Mouse (Mus musculus) embryo, embryonic 10.5 days (tissue): ENCODE results near the gene Bora.
A peak's percentile ranks its signal among the peaks of the same experiment; 100 is the strongest.
"Not testable (repeated sequence)": the region's sequence is repeated elsewhere in the genome, so short reads cannot be mapped to it uniquely, and the experiment has no call there.

Experiments used
- DNase-seq: peaks from one replicate; pipeline ENCODE4 v3.0.0-alpha.2; 2015; ENCODE audit warnings: low spot score

Gene Bora

DNA sequence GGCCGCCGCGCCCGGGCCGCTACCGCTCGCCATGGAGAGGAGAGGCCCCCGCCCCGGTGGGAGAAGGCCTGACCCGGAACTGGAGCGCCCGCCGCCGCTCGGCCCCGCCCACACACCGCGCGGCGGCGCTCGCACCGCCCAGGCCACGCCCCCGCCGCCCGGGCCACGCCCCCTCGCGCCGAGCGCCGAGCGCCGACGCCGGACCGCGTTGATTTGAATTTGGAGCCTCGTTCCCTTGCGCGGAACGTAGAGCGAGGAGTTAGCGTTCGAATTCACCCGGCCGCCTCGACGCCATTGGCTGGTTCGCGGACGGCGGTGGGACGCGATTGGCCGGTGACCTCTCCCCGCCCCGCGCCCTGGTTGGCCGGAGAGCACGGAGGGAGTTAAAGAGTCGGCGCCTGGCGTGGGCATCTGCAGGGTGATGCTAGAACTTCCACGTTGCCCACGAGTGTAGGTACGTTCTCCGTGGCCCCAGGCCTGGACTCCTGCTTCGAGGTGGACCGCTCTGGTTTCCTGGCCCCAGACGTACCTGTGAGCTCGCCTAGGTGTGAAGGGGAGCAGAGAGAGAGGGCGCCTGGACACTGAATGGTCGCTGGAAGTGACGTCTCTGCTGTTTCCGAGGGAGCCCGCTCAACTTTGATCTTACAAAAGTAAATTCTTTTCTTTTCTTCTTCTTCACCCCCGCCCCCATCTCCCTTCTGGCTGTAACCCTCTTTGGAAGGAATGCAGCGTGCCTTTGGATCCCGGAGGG, at the start of gene Bora, which contains the start of gene Mzt1:
Bora (plus strand) TSS at position 192 of the 751 bp plus-strand sequence.
Mzt1 (minus strand) TSS at position 104 of the 751 bp plus-strand sequence.
- peak; percentile 96 for DNase-seq

DNA sequence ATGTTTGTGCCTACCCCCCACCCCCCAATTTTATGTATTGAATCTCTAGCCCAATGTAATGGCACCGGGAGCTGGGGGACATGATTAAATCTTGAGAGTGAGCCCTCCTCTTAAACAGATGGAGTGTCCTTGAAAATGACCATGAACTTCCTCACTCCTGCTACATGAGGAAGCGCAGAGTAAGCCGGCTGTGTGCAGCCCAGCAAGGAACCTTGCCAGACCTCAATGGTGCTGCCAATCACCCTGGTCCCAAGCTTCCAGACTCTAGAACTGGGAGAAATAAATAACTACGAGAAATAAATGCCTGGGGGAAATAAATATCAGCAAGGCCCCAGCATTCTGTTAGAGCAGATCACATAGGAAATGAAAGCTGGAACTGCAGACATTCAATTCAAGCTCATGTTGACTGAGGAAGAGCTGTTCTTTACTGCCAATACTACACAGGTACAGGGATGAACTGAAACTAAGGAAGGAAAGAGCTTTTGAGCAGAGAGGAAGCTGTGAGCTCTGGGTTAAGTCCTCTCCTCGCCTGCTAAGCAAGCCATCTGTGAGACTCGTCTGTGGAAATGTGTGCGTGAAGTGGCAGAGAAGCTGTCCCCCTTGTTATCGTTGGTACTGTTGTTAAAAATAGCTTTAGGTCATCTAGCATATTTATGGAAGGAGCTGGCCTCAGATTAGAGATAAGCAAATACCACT, 35.6 kb upstream of the Bora start:
- DNase-seq: no peak

DNA sequence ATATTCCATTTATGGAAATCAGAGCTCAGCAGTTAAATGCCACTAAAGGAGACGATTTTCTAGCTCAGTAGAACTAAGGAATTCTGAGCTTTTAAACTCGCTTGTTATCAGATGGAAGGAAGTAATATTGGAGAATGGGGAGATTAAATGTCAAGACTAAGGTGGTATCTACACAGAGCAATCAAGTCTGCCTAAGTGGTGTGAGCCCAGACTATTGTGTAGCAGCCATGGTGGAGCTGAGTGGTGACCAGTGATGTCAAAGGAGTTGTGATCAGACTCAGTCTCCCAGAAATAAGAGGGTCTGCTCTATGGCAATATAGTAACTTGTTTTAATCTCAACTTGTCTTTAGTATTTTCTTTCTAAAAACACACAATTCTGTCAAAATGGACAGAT, 35.1 kb upstream of the Bora start:
- DNase-seq: no peak

DNA sequence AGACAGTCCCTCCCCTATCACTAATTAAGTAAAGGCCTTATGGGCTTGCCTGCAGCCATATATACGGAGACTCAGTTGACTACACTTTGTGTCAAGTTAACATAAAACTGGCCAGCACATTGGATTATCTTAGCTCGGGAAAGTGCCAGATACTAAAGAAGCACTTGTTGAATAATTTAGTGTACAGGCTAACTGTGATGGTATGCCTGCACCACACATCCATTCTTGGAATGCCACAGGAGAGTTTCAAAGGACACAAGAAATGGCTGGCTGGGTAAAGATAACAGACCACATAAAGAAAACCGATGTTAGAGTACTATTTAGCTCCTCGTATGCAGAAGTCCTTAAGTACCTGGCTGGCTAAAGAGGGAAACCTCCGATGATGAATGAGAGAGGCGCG, 27.3 kb upstream of the Bora start:
- DNase-seq: no peak

DNA sequence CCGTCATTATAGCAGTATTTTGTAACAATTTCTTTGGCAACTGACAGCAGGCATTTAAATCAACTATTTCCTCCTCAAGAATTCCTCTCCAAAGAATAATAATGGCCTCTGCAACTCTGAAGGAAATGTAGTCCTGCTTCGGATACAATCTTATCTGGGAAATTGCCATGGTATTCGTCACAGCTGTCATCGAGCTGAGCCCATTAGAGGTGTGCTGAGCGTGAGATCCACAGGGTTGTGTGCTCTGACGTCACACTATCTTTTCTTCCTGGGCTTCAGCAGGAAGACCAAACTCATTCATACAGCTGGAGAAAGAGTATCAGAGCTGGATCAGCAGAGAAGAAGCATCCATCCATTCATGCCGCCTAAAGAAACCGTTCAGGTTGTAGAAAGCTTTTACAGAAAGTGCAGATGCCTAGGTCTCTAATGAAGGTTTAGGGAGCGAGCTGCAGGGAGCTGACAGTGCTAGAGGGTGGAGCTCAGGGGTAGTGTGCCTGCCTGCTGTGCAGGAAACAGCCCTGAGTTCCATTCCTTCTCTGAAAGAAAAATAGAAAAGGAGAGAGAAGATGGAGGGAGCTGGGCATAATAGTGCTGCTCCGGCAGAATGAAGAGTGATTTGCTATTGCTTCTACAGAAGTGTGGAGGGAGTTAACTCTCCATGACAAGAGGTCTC, 26.8 kb upstream of the Bora start:
- peak; percentile 26 for DNase-seq

DNA sequence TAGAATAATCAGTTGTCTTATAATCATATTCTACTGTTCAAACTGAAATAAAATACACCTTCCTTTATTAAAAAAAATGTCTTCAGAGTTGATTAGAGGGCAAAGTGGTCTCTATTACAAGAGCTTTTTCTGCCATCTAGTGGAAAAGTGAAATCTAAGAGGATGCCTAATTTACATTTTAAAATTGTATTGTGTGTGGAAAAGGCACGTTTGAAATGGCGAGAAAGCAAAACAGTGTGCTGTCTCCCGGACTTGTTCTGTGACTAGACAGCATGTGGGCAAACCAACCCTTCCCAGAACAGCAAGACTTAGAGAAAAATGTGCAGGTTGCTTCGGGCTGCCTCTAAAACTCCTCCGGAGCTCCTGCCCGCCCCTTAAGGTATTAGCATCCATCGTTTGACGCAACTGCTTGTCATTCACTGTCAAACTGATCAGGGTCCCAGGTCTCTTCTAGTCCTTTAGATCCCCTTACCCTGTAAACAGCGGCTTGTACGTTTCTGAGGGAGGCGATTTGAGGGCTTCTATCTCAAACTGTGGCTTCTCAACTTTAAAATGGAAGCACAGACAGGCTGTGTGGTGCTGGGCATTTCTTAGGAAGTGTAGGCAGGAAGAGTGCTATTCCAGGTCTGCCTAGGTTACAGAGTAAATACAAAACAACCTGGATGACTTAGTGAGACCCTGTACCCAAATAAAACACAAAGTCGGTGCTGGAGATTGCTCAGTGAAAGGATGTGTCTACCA, 23.5 kb upstream of the Bora start:
- peak; percentile 49 for DNase-seq

DNA sequence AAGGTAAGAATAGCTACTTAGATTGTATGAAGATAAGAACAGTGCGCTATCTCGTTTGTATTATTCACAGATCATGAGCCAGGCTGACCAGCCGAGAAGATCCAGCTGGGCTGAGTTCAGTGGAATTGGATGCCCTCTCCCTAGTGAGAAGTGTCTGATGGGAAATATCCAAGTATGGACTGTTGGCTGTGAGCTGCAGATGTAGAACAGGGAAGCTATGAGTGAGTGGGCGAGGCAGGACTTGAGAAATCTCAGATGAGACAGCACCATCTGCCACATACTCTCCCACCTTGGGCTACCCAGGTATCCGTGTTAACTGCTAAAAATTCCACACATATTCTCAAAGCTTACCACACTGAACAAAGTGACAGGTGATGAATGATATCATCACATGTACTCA, 16.0 kb upstream of the Bora start:
- no peak for DNase-seq

DNA sequence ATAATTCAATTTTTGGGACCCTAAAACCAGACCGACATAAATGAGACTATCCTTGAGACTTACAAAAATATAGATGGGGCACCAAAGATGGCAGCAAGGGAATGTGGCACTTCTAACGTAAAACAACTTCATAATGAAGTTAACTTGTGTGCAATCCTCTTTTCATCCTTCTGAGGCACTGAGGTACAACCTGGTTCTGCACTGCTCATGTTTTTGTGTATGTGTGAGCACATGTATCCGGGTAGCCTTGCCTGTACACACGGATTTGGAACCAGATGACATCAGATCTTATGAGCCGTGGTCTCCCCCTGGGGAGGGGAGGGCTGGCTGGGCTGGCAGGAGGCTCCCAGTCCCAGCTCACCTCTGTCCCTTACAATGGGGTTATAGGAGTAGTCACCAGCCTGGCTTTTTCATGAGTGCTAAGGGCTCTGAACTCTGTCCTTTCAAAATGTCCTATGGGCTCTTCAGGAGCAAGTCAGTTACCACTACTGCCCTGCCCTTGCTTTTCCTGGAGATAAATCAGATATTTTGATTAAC, 14.6 kb upstream of the Bora start:
- DNase-seq: no peak

DNA sequence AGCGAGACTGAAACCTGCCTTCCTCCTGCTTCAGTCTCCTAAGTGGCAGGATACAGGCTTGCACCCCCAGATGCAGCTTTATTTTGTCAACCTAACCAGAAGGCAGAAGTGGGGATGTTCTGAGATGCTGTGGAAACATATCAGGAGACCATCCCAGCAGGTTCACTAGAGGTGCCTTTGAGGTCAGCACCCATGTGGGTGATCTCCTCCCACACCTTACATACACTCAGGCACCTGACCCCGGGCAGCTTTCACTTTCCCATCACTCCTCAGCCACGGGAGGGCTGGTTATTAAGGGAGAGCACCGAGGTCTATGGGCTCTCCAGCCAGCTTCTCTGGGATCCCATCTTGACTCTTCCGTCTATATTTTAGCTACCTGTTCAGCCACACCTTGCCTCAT, 13.4 kb upstream of the Bora start:
- DNase-seq: no peak

DNA sequence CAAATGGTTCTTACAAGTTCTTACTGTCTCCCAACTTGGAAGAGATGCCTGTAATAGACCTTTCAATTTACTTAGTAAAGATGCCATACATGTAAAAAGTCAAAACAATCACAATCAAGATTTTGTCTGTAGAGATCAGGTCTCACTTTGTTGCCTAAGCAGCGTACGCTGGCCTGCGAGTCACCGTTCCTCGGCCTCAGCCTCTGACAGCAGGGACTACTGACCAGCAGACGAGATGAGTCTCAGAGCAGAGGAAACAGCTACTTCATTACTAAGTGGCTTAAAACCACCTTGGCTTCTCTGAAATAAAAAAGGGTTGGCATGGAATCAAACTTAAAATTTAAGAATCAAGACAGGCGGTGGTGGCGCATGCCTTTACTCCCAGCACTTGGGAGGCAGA, 11.2 kb upstream of the Bora start:
- DNase-seq: not testable (repeated sequence)

DNA sequence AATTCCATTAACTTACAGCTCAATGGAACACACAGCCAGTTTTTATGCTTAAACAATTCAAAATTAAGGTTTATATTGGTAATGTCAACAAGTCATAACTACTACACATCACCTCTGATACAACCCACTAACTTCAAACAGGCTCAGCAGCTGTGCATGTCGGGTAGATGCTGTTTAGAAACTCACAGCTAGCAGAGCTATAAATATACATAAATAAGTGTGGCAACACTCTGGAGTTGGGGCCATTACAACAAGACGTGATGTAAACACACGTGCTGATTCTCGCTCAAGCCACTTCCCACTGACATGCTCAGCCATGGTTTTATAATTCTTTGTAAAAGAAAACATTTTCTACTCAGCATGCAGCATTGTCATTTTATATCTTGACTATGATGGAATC, 10.0 kb upstream of the Bora start:
- no peak for DNase-seq

DNA sequence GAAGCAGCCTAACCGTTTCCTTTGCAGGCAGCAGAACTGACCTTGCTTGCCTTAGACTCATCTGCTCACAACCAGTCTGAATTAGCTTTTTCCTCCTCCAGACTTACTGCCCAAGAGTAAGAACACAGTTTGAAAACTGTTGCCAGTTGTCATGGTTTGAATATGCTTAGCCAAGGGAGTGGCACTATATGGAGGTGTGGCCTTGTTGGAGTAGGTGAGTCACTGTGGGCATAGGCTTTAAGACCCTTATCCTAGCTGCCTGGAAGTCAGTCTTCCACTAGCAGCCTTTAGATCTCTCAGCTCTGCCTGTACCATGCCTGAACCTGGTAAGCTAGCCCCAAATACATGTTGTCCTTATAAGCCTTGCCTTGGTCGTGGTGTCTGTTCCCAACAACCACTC, 8.3 kb upstream of the Bora start:
- DNase-seq: no peak

DNA sequence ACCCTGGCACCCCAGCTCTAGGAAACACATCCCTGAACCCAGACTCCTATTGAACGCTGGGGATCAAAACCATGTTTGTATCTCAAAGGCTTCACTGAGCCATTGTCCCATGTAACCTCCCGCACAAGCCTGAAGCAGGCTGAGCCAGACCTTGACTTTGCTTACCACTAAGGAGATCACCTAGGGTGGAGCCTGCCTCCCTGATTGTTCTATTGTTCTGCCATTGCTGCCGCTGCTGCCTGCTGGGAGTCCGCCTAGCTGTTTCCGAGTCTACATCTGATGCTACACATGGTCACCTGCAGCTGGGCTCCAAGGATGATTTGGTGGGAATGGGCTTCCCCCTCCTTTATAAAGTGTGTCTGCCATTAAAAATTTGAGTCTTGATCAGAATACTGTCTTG, 6.7 kb upstream of the Bora start:
- DNase-seq: not testable (repeated sequence)

DNA sequence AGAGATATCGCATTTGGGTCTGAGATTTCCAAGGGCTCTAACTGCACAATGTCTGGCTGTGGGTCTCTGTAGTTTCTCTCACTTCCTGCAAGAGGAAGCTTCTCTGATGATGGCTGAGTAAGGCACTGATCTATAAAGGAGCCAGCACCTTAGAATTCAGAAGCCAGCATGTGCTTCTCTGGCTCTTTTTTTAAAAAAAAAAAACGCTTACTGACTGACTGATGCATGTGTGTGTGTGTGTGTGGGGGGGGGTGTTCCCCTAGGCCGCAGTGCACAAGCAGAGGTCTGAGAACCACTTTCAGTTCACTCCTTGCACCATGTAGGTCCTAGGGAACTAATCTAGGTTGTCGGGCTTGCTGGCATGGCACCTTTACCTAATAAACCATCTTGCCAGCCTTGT, 4.6 kb upstream of the Bora start:
- no peak for DNase-seq

DNA sequence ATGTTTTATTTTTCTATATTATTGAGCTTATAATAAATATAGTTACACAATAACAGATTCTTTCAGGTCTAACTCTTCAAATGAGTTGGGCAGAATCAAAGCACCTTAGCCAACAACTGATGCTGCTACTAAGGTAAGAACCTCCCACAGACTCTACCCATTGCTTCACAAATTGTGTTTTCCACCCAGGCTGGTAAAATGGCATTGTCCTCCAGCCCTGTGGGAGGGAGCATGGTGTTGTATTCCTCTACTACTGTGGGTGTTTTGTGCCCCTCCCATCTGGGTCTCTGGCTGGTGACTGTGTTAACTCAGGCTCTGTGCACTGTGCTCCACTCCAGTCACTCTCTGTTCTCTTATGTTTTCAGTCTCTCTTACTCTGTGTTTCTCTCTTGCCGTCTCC, 2.5 kb upstream of the Bora start:
- DNase-seq: peak; percentile 14

DNA sequence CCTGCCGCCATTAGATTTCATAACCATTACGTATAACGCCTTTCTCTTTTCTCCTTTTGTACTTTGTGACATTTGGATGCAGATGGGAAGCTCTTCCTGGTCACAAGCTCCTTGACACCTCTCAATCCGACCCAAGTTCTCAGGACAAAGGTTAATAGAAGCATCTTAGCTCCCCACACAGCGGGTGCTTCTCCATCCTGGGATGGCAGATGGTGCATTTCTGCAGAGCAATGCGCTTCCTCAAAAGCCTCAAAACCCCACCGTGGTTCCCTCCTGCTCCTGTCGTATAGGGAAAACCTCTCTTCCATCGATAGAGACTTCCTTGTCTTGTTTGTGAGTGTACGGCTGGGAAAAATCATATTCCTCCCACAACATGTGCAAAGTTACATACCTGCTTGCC, 1.9 kb upstream of the Bora start:
- no peak for DNase-seq

DNA sequence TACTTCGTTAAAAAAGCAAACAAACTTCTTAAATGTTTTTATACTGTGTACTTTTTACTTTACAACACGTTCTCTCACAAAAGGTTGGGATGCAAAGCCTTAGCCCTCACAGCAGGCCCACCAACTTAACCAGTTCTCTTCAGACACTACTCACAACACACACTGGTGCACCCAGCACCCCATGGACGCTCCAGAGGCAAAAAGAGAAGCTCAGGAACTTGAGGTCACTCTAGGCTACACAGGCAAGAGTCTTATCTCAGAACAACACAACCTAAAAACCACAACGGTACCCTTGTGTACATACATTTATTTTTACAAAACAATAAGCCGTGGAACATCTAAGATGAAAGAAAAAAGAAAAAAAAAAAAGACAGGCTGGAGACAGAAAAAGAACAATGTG, 1.3 kb upstream of the Bora start:
- no peak for DNase-seq

DNA sequence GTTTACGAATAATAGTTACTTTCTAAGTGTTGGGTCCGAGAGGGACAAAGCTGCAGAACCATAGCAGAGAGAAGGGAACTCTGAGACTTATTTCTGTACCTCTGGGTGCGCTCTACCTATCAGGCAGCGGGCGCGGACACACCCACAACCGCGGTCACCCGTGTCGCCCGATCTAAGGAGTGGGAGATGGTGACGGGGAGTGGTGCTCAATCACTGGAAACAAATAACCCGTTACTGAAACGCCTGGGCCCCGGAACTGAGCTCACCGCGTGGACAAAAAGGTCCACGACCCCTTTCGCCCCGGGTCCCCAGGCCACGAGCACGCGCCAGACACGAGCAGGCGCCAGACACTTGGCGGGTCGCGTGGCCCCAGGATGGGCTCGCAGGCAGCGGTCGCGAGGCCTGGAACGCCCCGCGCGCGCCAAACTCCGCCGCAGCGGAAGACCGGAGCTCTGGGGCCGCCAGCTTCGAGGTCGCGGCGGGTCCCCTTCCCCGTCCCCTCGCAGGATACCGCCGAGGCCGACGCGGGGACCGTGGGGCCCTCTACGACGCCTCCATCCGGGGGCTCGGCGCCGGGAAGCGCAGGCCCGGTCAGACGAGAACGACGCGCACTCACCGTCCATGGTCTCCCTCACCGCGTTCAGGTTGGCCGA, 518 bp upstream of the Bora start:
- peak; percentile 30 for DNase-seq

DNA sequence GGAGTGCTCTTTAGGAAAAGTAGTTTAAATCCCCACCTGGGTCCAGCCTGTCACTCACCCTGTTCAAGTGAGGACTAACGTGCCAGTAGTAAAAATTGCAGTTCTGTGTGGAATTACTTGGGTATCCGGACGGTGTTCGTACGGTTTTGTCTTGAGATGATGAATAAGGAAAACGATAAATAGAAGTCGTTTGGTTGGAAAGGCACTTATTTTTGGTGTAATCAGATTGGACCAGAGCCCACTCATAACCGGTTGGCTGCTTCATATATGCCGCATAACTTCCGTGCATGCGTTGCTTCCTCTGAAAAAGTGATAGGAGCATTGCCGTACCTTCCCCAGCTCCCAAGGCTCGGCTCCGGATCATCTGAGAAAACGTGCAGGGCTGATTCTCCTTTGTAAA, 760 bp downstream of the Bora start:
- peak; percentile 50 for DNase-seq

DNA sequence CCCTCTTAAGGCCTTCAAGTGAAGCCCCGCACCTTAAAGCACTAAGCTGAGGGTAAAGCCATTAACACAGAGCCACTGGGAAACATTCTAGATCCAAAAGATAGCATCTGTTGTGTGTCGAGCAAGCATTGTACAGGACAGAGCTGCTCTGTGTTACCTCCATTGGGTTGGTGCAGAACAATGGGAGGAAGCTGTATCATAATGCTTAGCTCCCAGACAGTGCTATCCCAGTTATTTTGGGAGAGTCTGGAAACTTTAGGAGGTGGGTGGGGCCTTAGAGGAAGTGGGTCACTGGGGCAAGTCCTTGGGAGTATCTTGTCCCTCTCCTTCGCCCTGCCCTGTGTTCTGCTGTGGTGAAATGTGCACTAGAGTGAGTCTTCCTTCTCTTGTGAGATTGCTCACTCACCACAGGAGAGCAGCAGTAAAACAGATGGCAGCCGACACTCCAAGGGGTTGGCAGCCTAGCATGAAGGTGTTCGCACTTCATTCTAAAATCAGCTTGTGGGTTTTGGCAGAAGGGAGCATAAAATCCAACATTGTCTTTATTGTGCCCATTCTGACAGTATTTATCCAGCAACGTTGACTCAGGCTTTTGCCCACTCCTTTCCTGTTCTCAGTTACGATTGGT, 13.1 kb downstream of the Bora start:
- DNase-seq: no peak

DNA sequence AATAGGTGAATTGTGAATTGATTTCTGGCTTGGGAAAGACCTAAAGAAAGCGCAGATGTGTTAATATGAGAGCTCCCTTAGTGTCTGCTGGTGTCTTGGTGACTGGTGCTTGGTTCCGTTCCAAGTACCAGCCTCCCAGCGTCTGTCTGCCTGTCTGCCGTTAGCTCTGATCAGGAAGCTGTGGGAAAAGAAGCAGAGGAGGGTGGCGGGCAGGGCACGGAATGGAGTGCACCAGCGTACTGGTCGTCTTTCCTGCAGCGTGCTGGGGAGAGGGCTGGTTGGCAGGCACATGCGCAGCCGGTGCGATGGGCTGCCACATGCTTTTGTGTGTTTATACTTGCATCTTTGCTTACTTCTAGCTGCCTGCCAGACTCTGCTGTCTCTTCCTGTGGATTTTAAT, 14.6 kb downstream of the Bora start:
- no peak for DNase-seq
